8 mouse cellular contexts compared by ENCODE assay signal in genomic region chr5:44706997-44707698, GRCm38 (mm10).
DNase-seq lines count a peak whose midpoint lies in the region; ATAC-seq lines count a peak whose summit lies in the region.
"Had no signal": no experiment of that assay in that cellular context is flagged by ENCODE, and none has a peak within 500 bp of the region (broad histone marks: within the 10 kb centered on the region; RNA-seq: fewer than 3 reads in every experiment).

No protein-coding gene starts in this region.

- H3K36me3 ChIP-seq in forebrain, embryonic 11.5 days (ENCODE audit: control insufficient read depth, insufficient read depth, low read length) = no peaks in the 10 kb centered on the region
- H3K36me3 ChIP-seq in heart, embryonic 10.5 days = no peaks in the 10 kb centered on the region
- no peaks in the 10 kb centered on the region for H3K36me3 ChIP-seq in midbrain, embryonic 11.5 days (ENCODE audit: control insufficient read depth, insufficient read depth, low read length)

- H3K4me1 ChIP-seq in forebrain, embryonic 11.5 days (replicated peaks; ENCODE audit: control insufficient read depth, insufficient read depth, low read length) = no peaks in the 10 kb centered on the region; the same call in 1 of the 2 replicates
- H3K4me1 ChIP-seq in heart, embryonic 10.5 days = peaks cover 5% of the 10 kb centered on the region; the same call in 1 of the 2 replicates
- no peaks in the 10 kb centered on the region for H3K4me1 ChIP-seq in midbrain, embryonic 11.5 days (ENCODE audit: control insufficient read depth, insufficient read depth, low read length)

- H3K27me3 ChIP-seq in forebrain, embryonic 11.5 days (ENCODE audit: control insufficient read depth, insufficient read depth, low read length) = no peaks in the 10 kb centered on the region
- H3K27me3 ChIP-seq in heart, embryonic 10.5 days (ENCODE audit: insufficient read depth, poor library complexity, severe bottlenecking) = no peaks in the 10 kb centered on the region
- no peaks in the 10 kb centered on the region for H3K27me3 ChIP-seq in midbrain, embryonic 11.5 days (ENCODE audit: control insufficient read depth, insufficient read depth, low read length)

- no peak overlapping the region for H3K4me2 ChIP-seq in forebrain, embryonic 11.5 days (ENCODE audit: low read depth, low read length, severe bottlenecking)
- H3K4me2 ChIP-seq in midbrain, embryonic 11.5 days = no peak overlapping the region

- no peak overlapping the region for H3K27ac ChIP-seq in forebrain, embryonic 11.5 days (ENCODE audit: low read depth, low read length)
- H3K27ac ChIP-seq in heart, embryonic 10.5 days = peak overlapping the region; percentile 16; the same call in 1 of the 2 replicates
- H3K27ac ChIP-seq in midbrain, embryonic 11.5 days (ENCODE audit: low read depth, low read length) = no peak overlapping the region

- no peaks in the 10 kb centered on the region for H3K9me3 ChIP-seq in forebrain, embryonic 11.5 days (ENCODE audit: control insufficient read depth, low read length)
- no peaks in the 10 kb centered on the region for H3K9me3 ChIP-seq in heart, embryonic 10.5 days
- no peaks in the 10 kb centered on the region for H3K9me3 ChIP-seq in midbrain, embryonic 11.5 days (ENCODE audit: control insufficient read depth, low read length)

- DNase-seq in forebrain, embryonic 11.5 days (ENCODE audit: low spot score) = no peak
- no peak for DNase-seq in heart, embryonic 10.5 days (ENCODE audit: low spot score)
- peak; percentile 26 for DNase-seq in kidney, adult 18-20 months
- peak; percentile 80 for DNase-seq in midbrain, embryonic 11.5 days (ENCODE audit: low spot score, missing footprints)
- DNase-seq in left cerebral cortex, adult 9 months (ENCODE audit: low spot score in 2 of 2) = no peak
- no peak for DNase-seq in T-cell, adult 2 months (ENCODE audit: low spot score)
- DNase-seq in c-Kit-positive CD71-positive TER-119-positive erythroid progenitor cells, embryonic 14.5 days (ENCODE audit: low spot score) = no peak
- DNase-seq: right cerebral cortex, adult 18-20 months had no signal

- 61% methylated on average over 6 of the region's 6 CpGs for WGBS in forebrain, embryonic 11.5 days
- WGBS in heart, embryonic 10.5 days = 43% methylated on average over 6 of the region's 6 CpGs
- 54% methylated on average over 6 of the region's 6 CpGs for WGBS in midbrain, embryonic 11.5 days

- 0 out of 2 replicates have a peak, but pooled peaks have one; percentile 27 for ATAC-seq in forebrain, embryonic 11.5 days (replicated peaks; ENCODE audit: low FRiP score)
- peak; percentile 74 for ATAC-seq in midbrain, embryonic 11.5 days (ENCODE audit: low FRiP score)

- H3K9ac ChIP-seq in forebrain, embryonic 11.5 days (ENCODE audit: low read length) = no peak overlapping the region
- H3K9ac ChIP-seq in midbrain, embryonic 11.5 days (ENCODE audit: low read length) = no peak overlapping the region

- H3K4me3 ChIP-seq in forebrain, embryonic 11.5 days (ENCODE audit: low read depth, low read length) = no peak overlapping the region
- no peak overlapping the region for H3K4me3 ChIP-seq in heart, embryonic 10.5 days
- no peak overlapping the region for H3K4me3 ChIP-seq in midbrain, embryonic 11.5 days (ENCODE audit: low read depth, low read length)

Comparison
In these comparisons a context has a peak if more than half of its experiments do, and no peak if none do; other contexts are left out.
1. DNase-seq: peak in kidney, adult 18-20 months (single experiment) and midbrain, embryonic 11.5 days (single experiment); none in forebrain, embryonic 11.5 days (single experiment), heart, embryonic 10.5 days (single experiment), left cerebral cortex, adult 9 months (0 of 2), T-cell, adult 2 months (single experiment) and c-Kit-positive CD71-positive TER-119-positive erythroid progenitor cells, embryonic 14.5 days (single experiment).